In the genomic region with DNA sequence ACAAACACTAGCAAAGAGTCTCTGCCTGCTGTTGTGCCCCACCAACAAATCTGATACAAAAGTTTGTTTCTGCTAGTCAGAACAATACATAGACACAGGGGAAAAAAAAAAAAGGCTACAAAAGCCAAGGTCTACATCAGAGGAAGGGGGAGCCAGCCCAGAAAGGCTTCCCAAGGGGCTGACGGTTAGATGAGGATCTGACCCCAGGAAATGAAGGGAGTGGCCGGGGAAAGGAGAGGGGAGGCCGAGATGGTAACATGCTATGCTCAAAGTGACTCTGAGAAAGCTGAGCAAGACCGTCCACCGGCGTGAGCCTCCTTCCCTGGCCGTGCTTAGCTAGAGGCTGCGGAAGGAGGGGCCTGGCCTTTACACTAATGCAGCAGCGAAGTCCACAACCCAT, we compare ENCODE assay signal across 18 mouse cellular contexts.
DNase-seq lines count a peak whose midpoint lies in the region; ATAC-seq lines count a peak whose summit lies in the region.
"Had no signal": no experiment of that assay in that cellular context is flagged by ENCODE, and none has a peak within 500 bp of the region (broad histone marks: within the 10 kb centered on the region; RNA-seq: fewer than 3 reads in every experiment).

No protein-coding gene starts in this region.

- H3K36me3 ChIP-seq in lung, embryonic 16.5 days (ENCODE audit: control insufficient read depth, insufficient read depth, low read length) = no peaks in the 10 kb centered on the region
- H3K36me3 ChIP-seq in embryonic facial prominence, embryonic 10.5 days (replicated peaks) = no peaks in the 10 kb centered on the region
- H3K36me3 ChIP-seq: forebrain, embryonic 12.5 days; heart, embryonic 10.5 days; hindbrain, embryonic 12.5 days had no signal

- no peak overlapping the region for H3K9ac ChIP-seq in lung, embryonic 16.5 days (ENCODE audit: low read length)
- H3K9ac ChIP-seq: embryonic facial prominence, embryonic 13.5 days; forebrain, embryonic 12.5 days; hindbrain, embryonic 12.5 days had no signal

- no peaks in the 10 kb centered on the region for H3K27me3 ChIP-seq in lung, embryonic 16.5 days (ENCODE audit: control insufficient read depth, insufficient read depth, low read depth, low read length)
- H3K27me3 ChIP-seq in embryonic facial prominence, embryonic 10.5 days (replicated peaks; ENCODE audit: low read depth, poor library complexity, severe bottlenecking) = no peaks in the 10 kb centered on the region
- H3K27me3 ChIP-seq: CH12.LX; embryonic facial prominence, embryonic 13.5 days; forebrain, embryonic 12.5 days; hindbrain, embryonic 12.5 days; Patski had no signal

- no peaks in the 10 kb centered on the region for H3K9me3 ChIP-seq in lung, embryonic 16.5 days (ENCODE audit: control insufficient read depth, low read length)
- no peaks in the 10 kb centered on the region for H3K9me3 ChIP-seq in embryonic facial prominence, embryonic 10.5 days
- H3K9me3 ChIP-seq: embryonic facial prominence, embryonic 13.5 days; forebrain, embryonic 12.5 days; heart, embryonic 10.5 days; hindbrain, embryonic 12.5 days had no signal

- peaks cover 33% of the 10 kb centered on the region for H3K4me1 ChIP-seq in lung, embryonic 16.5 days (replicated peaks; ENCODE audit: control insufficient read depth, insufficient read depth, low read length)
- peaks cover 39% of the 10 kb centered on the region for H3K4me1 ChIP-seq in embryonic facial prominence, embryonic 10.5 days
- H3K4me1 ChIP-seq: forebrain, embryonic 12.5 days had no signal

- ATAC-seq in lung, embryonic 16.5 days (ENCODE audit: low read depth) = no peak
- ATAC-seq: forebrain, embryonic 16.5 days; hindbrain, embryonic 16.5 days; Patski had no signal

- 74% methylated on average over 9 of the region's 9 CpGs for WGBS in lung, embryonic 16.5 days
- WGBS in embryonic facial prominence, embryonic 10.5 days = 79% methylated on average over 9 of the region's 9 CpGs

- no peak overlapping the region for H3K4me2 ChIP-seq in lung, embryonic 16.5 days (ENCODE audit: low read depth, low read length)
- H3K4me2 ChIP-seq: embryonic facial prominence, embryonic 13.5 days; forebrain, embryonic 12.5 days; hindbrain, embryonic 12.5 days had no signal

- no peak overlapping the region for H3K4me3 ChIP-seq in lung, embryonic 16.5 days (ENCODE audit: low read length)
- H3K4me3 ChIP-seq in embryonic facial prominence, embryonic 10.5 days = no peak overlapping the region
- H3K4me3 ChIP-seq: embryonic facial prominence, embryonic 13.5 days; forebrain, embryonic 12.5 days; heart, embryonic 10.5 days; hindbrain, embryonic 12.5 days had no signal

- H3K27ac ChIP-seq in lung, embryonic 16.5 days (ENCODE audit: low read length) = peak overlapping the region; percentile 30; the same call in 1 of the 2 replicates
- peak overlapping the region; percentile 35; the same call in 1 of the 2 replicates for H3K27ac ChIP-seq in embryonic facial prominence, embryonic 10.5 days (replicated peaks)
- H3K27ac ChIP-seq: embryonic facial prominence, embryonic 13.5 days; forebrain, embryonic 12.5 days; heart, embryonic 10.5 days; hindbrain, embryonic 12.5 days had no signal

- DNase-seq in gastrocnemius, postnatal 25 days = peak; percentile 33
- no peak for DNase-seq in gastrocnemius, postnatal 14 days
- no peak for DNase-seq in lung, postnatal 4 days
- peak; percentile 75 for DNase-seq in 416B (ENCODE audit: low read depth)
- DNase-seq in embryonic facial prominence, embryonic 10.5 days (ENCODE audit: low spot score) = no peak
- no peak for DNase-seq in cerebellum, postnatal 25 days
- no peak for DNase-seq in left cerebral cortex, adult 18-20 months (ENCODE audit: low spot score in 2 of 2)
- DNase-seq: cerebellum, adult 2 months; heart, adult 18-20 months had no signal

- intact Hi-C loops in gastrocnemius, postnatal 14 days (cut with DNase I; ENCODE audit: low total_unique reads) = no loop called here

Comparison
In these comparisons a context has a peak if more than half of its experiments do, and no peak if none do; other contexts are left out.
1. DNase-seq: peak in gastrocnemius, postnatal 25 days (single experiment) and 416B (single experiment); none in gastrocnemius, postnatal 14 days (single experiment), lung, postnatal 4 days (0 of 2), embryonic facial prominence, embryonic 10.5 days (single experiment), cerebellum, postnatal 25 days (0 of 2) and left cerebral cortex, adult 18-20 months (0 of 2).